Mouse (Mus musculus) stomach, embryonic 15.5 days (tissue): ENCODE measurements around the gene Atp6v1g2. TPM values are rescaled to one million over a fixed set of nuclear protein-coding genes. Genes with fewer than 3 reads are reported as not detected.

ENCODE experiments used
- ATAC-seq: fragments of 200-750 bp; cut with Nextera tagmentation; 2 replicates; pipeline ENCODE4 v1.8.0; 2017; ENCODE audit warnings: low read depth, moderate number of reproducible peaks, moderate TSS enrichment; ENCODE audit not compliant: insufficient read depth, low FRiP score
- H3K27ac ChIP-seq: fragments of 300-500 bp; sonication (generic); 2 replicates; pipeline ENCODE4 v1.5.1; 2015; ENCODE audit warnings: mild to moderate bottlenecking, inconsistent platforms
- H3K27me3 ChIP-seq: fragments of 300-500 bp; sonication (generic); replicated peaks from 2 replicates; pipeline ENCODE4 v1.6.1; 2015; ENCODE audit warnings: inconsistent platforms
- H3K36me3 ChIP-seq: fragments of 300-500 bp; sonication (generic); 2 replicates; pipeline ENCODE4 v1.6.1; 2015; ENCODE audit warnings: inconsistent platforms
- H3K4me1 ChIP-seq: fragments of 300-500 bp; sonication (generic); 2 replicates; pipeline ENCODE4 v1.6.1; 2015; ENCODE audit warnings: inconsistent platforms
- H3K4me2 ChIP-seq: fragments of 300-500 bp; sonication (generic); 2 replicates; pipeline ENCODE4 v1.6.1; 2015; ENCODE audit warnings: mild to moderate bottlenecking, inconsistent platforms
- H3K4me3 ChIP-seq: fragments of 300-500 bp; sonication (generic); replicated peaks from 2 replicates; pipeline ENCODE4 v1.5.1; 2015; ENCODE audit warnings: inconsistent platforms
- H3K9ac ChIP-seq: fragments of 300-500 bp; sonication (generic); 2 replicates; pipeline ENCODE4 v1.6.1; 2015; ENCODE audit warnings: inconsistent platforms
- H3K9me3 ChIP-seq: fragments of 300-500 bp; sonication (generic); 2 replicates; pipeline ENCODE4 v1.6.1; 2016; ENCODE audit warnings: inconsistent platforms
- WGBS: fragments of 180-500 bp; shearing (Covaris S2); methylation state at CpG from one replicate; pipeline ENCODE4 v1.1.7; 2015; 5-methylcytosine and 5-hydroxymethylcytosine counted together
- polyA plus RNA-seq: library from polyadenylated mRNA; unstranded; fragments of >200 nt; fragmentation: Nextera tagmentation; extraction: Ambion mirVana; gene quantifications from 2 replicates; pipeline ENCODE4 v1.2.1, GENCODE M21; 2015

Gene Atp6v1g2
- polyA plus RNA-seq, 1 experiment from 2014 or later, result 5.1 TPM

DNA sequence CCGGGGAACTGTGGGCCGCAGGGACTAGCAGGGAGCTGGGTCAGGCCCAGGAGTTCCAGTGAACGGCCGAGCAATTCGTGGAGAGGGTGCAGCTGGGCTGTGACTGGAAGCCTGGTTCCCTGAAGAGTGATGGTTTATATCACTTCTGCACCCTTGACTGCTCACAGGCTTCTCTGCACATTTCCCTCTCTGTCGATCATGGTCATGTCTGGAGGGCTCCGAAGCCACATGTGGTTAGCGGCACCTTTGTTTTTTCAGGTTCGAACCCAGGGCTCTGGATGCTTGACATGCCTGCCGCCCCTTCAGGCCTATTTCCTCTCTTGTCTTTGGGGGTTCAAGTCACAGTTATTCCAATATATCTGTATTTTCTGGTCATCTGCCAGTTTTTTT, 28.1 kb upstream of the Atp6v1g2 start:
- H3K4me3 ChIP-seq, result no peak overlapping the region
- 46% methylated on average over 10 of the region's 10 CpGs for WGBS
- no peak for ATAC-seq

DNA sequence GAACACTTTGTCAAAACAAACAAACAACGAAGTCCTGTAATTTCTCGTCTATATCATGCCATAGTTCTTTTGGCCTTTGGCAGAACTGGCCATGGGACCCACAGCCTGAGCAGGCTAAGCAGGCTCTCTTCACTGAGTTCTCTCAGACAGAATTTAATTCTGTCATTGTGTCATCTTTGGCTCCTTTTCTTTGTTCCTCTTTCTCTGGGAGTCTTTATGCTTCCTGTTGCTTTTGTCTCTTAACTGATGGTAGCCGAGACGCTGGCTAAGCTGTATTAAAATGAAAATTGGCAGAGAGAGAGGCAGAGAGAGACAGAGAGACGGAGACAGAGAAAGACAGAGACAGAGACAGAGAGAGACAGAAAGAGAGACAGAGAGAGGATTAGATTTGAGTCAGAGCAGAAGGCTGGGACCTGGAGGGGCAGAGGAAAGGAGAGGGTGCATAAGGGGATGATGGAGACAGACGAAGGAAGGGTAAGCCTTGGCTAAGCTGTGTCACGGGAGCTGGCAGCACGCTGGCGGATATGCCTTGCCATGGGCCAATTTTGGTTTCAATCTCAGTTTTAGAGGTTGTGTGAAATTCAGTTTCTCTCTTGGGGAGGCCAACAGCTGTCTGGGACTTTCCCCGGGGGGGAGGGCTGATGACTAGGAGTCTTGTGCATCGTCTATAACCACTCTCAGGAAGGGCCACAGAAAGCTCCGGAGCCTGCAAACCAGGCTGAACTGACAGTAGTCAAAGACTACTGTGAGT, 23.5 kb upstream of the Atp6v1g2 start:
- no peak overlapping the region for H3K27ac ChIP-seq
- peaks cover 3% of the 10 kb centered on the region; the same call in 1 of the 2 replicates for H3K27me3 ChIP-seq
- no peak overlapping the region for H3K4me2 ChIP-seq
- ATAC-seq, result no peak
- 0 out of 2 replicates have a peak, but pooled peaks cover 5% of the 10 kb centered on the region for H3K4me1 ChIP-seq
- no peaks in the 10 kb centered on the region for H3K36me3 ChIP-seq
- H3K9me3 ChIP-seq, result no peaks in the 10 kb centered on the region
- WGBS, result 76% methylated on average over 12 of the region's 12 CpGs
- H3K4me3 ChIP-seq, result no peak overlapping the region
- H3K9ac ChIP-seq, result no peak overlapping the region

More for the DNA sequence above, 28.1 kb upstream of the Atp6v1g2 start:
- Histone ChIP-seq H3K27me3 (peaks cover 12% of the 10 kb centered on the region), H3K9me3 (no peaks in the 10 kb centered on the region), H3K4me2 (no peak overlapping the region), H3K27ac (no peak overlapping the region), H3K9ac (no peak overlapping the region; the same call in 1 of the 2 replicates), H3K4me1 (0 out of 2 replicates have a peak, but pooled peaks cover 9% of the 10 kb centered on the region), H3K36me3 (no peaks in the 10 kb centered on the region)

- Histone ChIP-seq H3K4me1 (no peaks in the 10 kb centered on the region), H3K9ac (no peak overlapping the region), H3K27ac (no peak overlapping the region), H3K9me3 (no peaks in the 10 kb centered on the region), H3K4me2 (no peak overlapping the region), H3K36me3 (no peaks in the 10 kb centered on the region), H3K27me3 (no peaks in the 10 kb centered on the region), H3K4me3 (no peak overlapping the region)
- 49% methylated on average over 3 of the region's 3 CpGs for WGBS
- ATAC-seq, result no peak
These were observed 22.9 kb upstream of the Atp6v1g2 start for GRCm38 (mm10) chr17:35210593-35210992.

- Histone ChIP-seq H3K4me3 (no peak overlapping the region), H3K4me2 (no peak overlapping the region), H3K27me3 (no peaks in the 10 kb centered on the region), H3K9me3 (no peaks in the 10 kb centered on the region), H3K36me3 (no peaks in the 10 kb centered on the region), H3K4me1 (no peaks in the 10 kb centered on the region), H3K9ac (no peak overlapping the region), H3K27ac (no peak overlapping the region)
- WGBS, result 87% methylated on average over 5 of the region's 5 CpGs
- no peak for ATAC-seq
These were observed 20.4 kb upstream of the Atp6v1g2 start for GRCm38 (mm10) chr17:35213071-35213470.

- Histone ChIP-seq H3K36me3 (peaks cover 12% of the 10 kb centered on the region; the same call in 1 of the 2 replicates), H3K4me2 (no peak overlapping the region; the same call in 1 of the 2 replicates), H3K27me3 (no peaks in the 10 kb centered on the region), H3K9ac (no peak overlapping the region), H3K9me3 (no peaks in the 10 kb centered on the region), H3K27ac (0 out of 2 replicates have a peak overlapping the region, but pooled peaks have one; percentile 3), H3K4me3 (no peak overlapping the region), H3K4me1 (peaks cover 7% of the 10 kb centered on the region; the same call in 1 of the 2 replicates)
- no peak for ATAC-seq
- WGBS, result 74% methylated on average over 18 of the region's 18 CpGs
These were observed 14.8 kb upstream of the Atp6v1g2 start for GRCm38 (mm10) chr17:35218516-35219193.

GRCm38 (mm10) chr17:35219601-35220041, 13.8 kb upstream of the Atp6v1g2 start:
- WGBS, result 65% methylated on average over 6 of the region's 6 CpGs
- Histone ChIP-seq H3K9ac (no peak overlapping the region), H3K4me2 (no peak overlapping the region), H3K27ac (0 out of 2 replicates have a peak overlapping the region, but pooled peaks have one; percentile 73), H3K4me3 (no peak overlapping the region), H3K9me3 (no peaks in the 10 kb centered on the region), H3K27me3 (no peaks in the 10 kb centered on the region), H3K4me1 (peaks cover 7% of the 10 kb centered on the region; the same call in 1 of the 2 replicates), H3K36me3 (peaks cover 12% of the 10 kb centered on the region; the same call in 1 of the 2 replicates)
- no peak for ATAC-seq

DNA sequence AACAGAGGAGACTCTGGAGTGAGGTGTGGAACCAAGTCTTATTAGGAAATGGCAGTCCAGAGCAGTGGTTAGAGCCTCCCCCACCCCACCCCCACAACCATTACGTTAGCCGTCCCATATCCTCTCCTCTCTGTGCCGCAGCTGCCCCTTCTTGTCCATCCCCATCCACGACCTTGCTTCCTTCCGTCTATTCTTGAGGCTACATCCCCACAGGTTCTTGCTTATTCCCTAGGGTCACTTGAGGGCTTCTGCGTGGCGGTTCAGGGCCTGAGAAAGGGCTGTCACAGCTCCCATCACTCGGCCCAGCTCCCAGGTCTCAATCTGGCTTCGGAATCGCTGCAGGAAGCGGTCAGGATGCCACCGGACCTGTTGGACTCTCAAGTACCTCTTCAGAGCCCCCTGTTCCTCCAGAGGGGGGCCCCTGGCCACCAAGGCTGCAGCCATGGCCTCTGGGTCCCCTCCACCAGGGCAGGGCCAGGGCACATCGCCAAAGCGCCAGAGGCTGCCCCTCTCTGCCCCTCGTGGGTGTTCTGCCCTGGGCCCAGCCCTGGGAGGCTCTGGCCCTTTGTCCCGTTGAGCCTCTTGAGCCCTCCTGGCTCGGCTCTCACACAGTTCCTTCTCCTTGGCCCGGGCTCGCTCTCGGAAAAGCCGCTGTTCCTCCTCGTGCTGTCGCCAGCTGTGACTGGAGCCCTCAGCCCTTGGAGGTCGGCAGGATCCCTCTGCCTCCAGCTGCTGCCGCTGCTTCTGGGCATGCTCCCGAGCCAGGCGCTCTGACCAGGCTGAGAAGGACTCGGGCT, 13.1 kb upstream of the Atp6v1g2 start, which contains the start of gene Gm16181:
Gene Gm16181 (plus strand): TSS at position 679 of the 797 bp plus-strand sequence.
- no peak within 1 kb of the TSS for H3K9ac ChIP-seq
- peak; percentile 53 for ATAC-seq

GRCm38 (mm10) chr17:35222299-35222698, 11.2 kb upstream of the Atp6v1g2 start:
- no peak overlapping the region for H3K9ac ChIP-seq
- H3K27me3 ChIP-seq, result no peaks in the 10 kb centered on the region
- H3K4me3 ChIP-seq, result no peak overlapping the region
- H3K4me1 ChIP-seq, result peaks cover 7% of the 10 kb centered on the region; the same call in 1 of the 2 replicates
- no peaks in the 10 kb centered on the region for H3K9me3 ChIP-seq
- no peak overlapping the region for H3K4me2 ChIP-seq
- H3K36me3 ChIP-seq, result peaks cover 17% of the 10 kb centered on the region
- 63% methylated on average over 6 of the region's 6 CpGs for WGBS
- no peak for ATAC-seq
- peak overlapping the region; percentile 42; the same call in 1 of the 2 replicates for H3K27ac ChIP-seq

More for the DNA sequence above, 13.1 kb upstream of the Atp6v1g2 start, which contains the start of gene Gm16181:
- Histone ChIP-seq H3K9me3 (no peaks in the 10 kb centered on the region), H3K27me3 (no peaks in the 10 kb centered on the region), H3K27ac (peak within 1 kb of the TSS; percentile 73), H3K36me3 (peaks cover 17% of the 10 kb centered on the region), H3K4me3 (no peak within 1 kb of the TSS), H3K4me2 (peak within 1 kb of the TSS; percentile 17; the same call in 1 of the 2 replicates), H3K4me1 (peaks cover 7% of the 10 kb centered on the region; the same call in 1 of the 2 replicates)
- WGBS, result 61% methylated on average over 28 of the region's 28 CpGs

GRCm38 (mm10) chr17:35224641-35225040, 8.8 kb upstream of the Atp6v1g2 start:
- H3K4me2 ChIP-seq, result no peak overlapping the region
- ATAC-seq, result no peak
- whole genome bisulfite sequencing, result 93% methylated on average over 4 of the region's 4 CpGs
- peaks cover 24% of the 10 kb centered on the region for H3K36me3 ChIP-seq
- no peaks in the 10 kb centered on the region for H3K27me3 ChIP-seq
- peaks cover 14% of the 10 kb centered on the region; the same call in 1 of the 2 replicates for H3K4me1 ChIP-seq
- H3K9ac ChIP-seq, result no peak overlapping the region
- H3K27ac ChIP-seq, result no peak overlapping the region
- H3K4me3 ChIP-seq, result no peak overlapping the region
- H3K9me3 ChIP-seq, result no peaks in the 10 kb centered on the region

GRCm38 (mm10) chr17:35225456-35225855, 8.0 kb upstream of the Atp6v1g2 start:
- ATAC-seq, result no peak
- WGBS, result 89% methylated on average over 5 of the region's 5 CpGs
- peaks cover 19% of the 10 kb centered on the region for H3K36me3 ChIP-seq

DNA sequence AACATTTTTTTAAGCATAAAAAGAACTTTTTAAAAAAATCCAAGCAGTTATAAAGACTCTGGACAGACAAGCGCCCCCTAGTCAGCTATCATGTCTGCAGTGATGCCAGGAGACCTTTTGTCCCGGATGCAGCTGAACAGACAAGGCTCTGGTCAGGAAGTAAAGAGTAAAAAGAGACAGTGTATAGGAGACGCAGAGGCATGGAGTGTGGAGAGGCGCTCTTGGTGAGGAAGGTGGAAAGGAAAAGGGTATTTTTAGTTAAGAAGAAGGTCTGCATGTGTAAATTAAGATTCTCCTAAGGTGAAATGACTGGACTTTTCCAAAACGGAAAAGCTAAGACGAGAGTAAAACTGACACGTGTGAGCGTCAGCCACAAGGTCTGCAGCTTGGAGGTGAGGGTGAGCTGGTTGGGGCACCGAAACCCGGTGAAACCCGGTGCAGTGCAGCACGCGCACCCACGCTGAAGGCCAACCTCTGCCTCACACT, 6.9 kb upstream of the Atp6v1g2 start:
- H3K4me3 ChIP-seq, result no peak overlapping the region
- 85% methylated on average over 14 of the region's 14 CpGs for WGBS
- no peak for ATAC-seq
- H3K9ac ChIP-seq, result no peak overlapping the region
- H3K4me2 ChIP-seq, result no peak overlapping the region
- no peaks in the 10 kb centered on the region for H3K9me3 ChIP-seq
- no peak overlapping the region for H3K27ac ChIP-seq
- no peaks in the 10 kb centered on the region for H3K27me3 ChIP-seq
- peaks cover 23% of the 10 kb centered on the region for H3K36me3 ChIP-seq
- H3K4me1 ChIP-seq, result peaks cover 10% of the 10 kb centered on the region; the same call in 1 of the 2 replicates

More at GRCm38 (mm10) chr17:35225456-35225855, 8.0 kb upstream of the Atp6v1g2 start:
- Histone ChIP-seq H3K4me1 (peaks cover 16% of the 10 kb centered on the region; the same call in 1 of the 2 replicates), H3K9ac (no peak overlapping the region), H3K27me3 (no peaks in the 10 kb centered on the region), H3K4me3 (no peak overlapping the region), H3K27ac (no peak overlapping the region), H3K9me3 (no peaks in the 10 kb centered on the region), H3K4me2 (no peak overlapping the region)
